Mouse (Mus musculus) hindbrain, embryonic 14.5 days (tissue): ENCODE measurements around the gene 2010111I01Rik. TPM values are rescaled to one million over a fixed set of nuclear protein-coding genes. Genes with fewer than 3 reads are reported as not detected.

Source experiments
- ATAC-seq: fragments of 200-750 bp; cut with Nextera tagmentation; 2 replicates; pipeline ENCODE4 v1.8.0; 2017; ENCODE audit warnings: moderate number of reproducible peaks, mild to moderate bottlenecking, moderate TSS enrichment, moderate library complexity; ENCODE audit not compliant: low FRiP score
- DNase-seq: peaks from one replicate; pipeline ENCODE4 v3.0.0-alpha.2; 2015; ENCODE audit warnings: low spot score
- H3K27ac ChIP-seq: fragments of 300-500 bp; sonication (generic); 2 replicates; pipeline ENCODE4 v1.5.1; 2014; ENCODE audit warnings: mild to moderate bottlenecking, moderate library complexity
- H3K27me3 ChIP-seq: fragments of 300-500 bp; sonication (generic); 2 replicates; pipeline ENCODE4 v1.6.1; 2014; ENCODE audit warnings: mild to moderate bottlenecking, low read length, mixed read lengths; ENCODE audit not compliant: control insufficient read depth, insufficient read depth
- H3K36me3 ChIP-seq: fragments of 300-500 bp; sonication (generic); replicated peaks from 2 replicates; pipeline ENCODE4 v1.6.1; 2014; ENCODE audit not compliant: control insufficient read depth, insufficient read depth
- H3K4me1 ChIP-seq: fragments of 300-500 bp; sonication (generic); replicated peaks from 2 replicates; pipeline ENCODE4 v1.6.1; 2014; ENCODE audit warnings: antibody characterized with exemption, low read length, mixed read lengths; ENCODE audit not compliant: control insufficient read depth, insufficient read depth
- H3K4me2 ChIP-seq: fragments of 300-500 bp; sonication (generic); replicated peaks from 2 replicates; pipeline ENCODE4 v1.6.1; 2014; ENCODE audit warnings: mild to moderate bottlenecking, moderate library complexity
- H3K4me3 ChIP-seq: fragments of 300-500 bp; sonication (generic); replicated peaks from 2 replicates; pipeline ENCODE4 v1.5.1; 2014; ENCODE audit warnings: mild to moderate bottlenecking, low read length
- H3K9ac ChIP-seq: fragments of 300-500 bp; sonication (generic); 2 replicates; pipeline ENCODE4 v1.6.1; 2014
- H3K9me3 ChIP-seq: fragments of 300-500 bp; sonication (generic); 2 replicates; pipeline ENCODE4 v1.6.1; 2016; ENCODE audit warnings: low read length; ENCODE audit not compliant: control insufficient read depth
- WGBS: fragments of 180-500 bp; shearing (Covaris S2); extraction: QIAGEN DNeasy Blood & Tissue Kit; methylation state at CpG from one replicate; pipeline ENCODE4 v1.1.7; 2014; 5-methylcytosine and 5-hydroxymethylcytosine counted together
- polyA plus RNA-seq: library from polyadenylated mRNA; unstranded; fragments of >200 nt; fragmentation: Nextera tagmentation; extraction: Ambion mirVana; gene quantifications from 2 replicates; pipeline ENCODE4 v1.2.1, GENCODE M21; 2014

Gene 2010111I01Rik
- polyA plus RNA-seq, 1 experiment from 2014 or later = 32.6 TPM

GRCm38 (mm10) chr13:63092874-63093273 lies 128.2 kb downstream of the 2010111I01Rik start:
- ATAC-seq (no peak), DNase-seq (no peak)
- Histone ChIP-seq H3K4me1 (no peaks in the 10 kb centered on the region), H3K9me3 (no peaks in the 10 kb centered on the region), H3K36me3 (no peaks in the 10 kb centered on the region), H3K4me3 (no peak overlapping the region), H3K27me3 (no peaks in the 10 kb centered on the region), H3K9ac (no peak overlapping the region), H3K27ac (no peak overlapping the region), H3K4me2 (no peak overlapping the region)
- WGBS = 96% methylated on average over 2 of the region's 2 CpGs

- Histone ChIP-seq H3K9ac (no peak overlapping the region), H3K9me3 (no peaks in the 10 kb centered on the region), H3K4me1 (no peaks in the 10 kb centered on the region), H3K36me3 (no peaks in the 10 kb centered on the region), H3K27me3 (no peaks in the 10 kb centered on the region), H3K4me2 (no peak overlapping the region), H3K27ac (no peak overlapping the region), H3K4me3 (no peak overlapping the region)
- DNase-seq (no peak), ATAC-seq (no peak)
- WGBS = 69% methylated on average over 6 of the region's 6 CpGs
Observed at GRCm38 (mm10) chr13:63093636-63094035, 128.9 kb downstream of the 2010111I01Rik start.

GRCm38 (mm10) chr13:63094317-63095131 lies 129.8 kb downstream of the 2010111I01Rik start:
- Histone ChIP-seq H3K9ac (no peak overlapping the region), H3K27ac (no peak overlapping the region), H3K4me3 (no peak overlapping the region), H3K9me3 (no peaks in the 10 kb centered on the region), H3K4me2 (no peak overlapping the region), H3K27me3 (no peaks in the 10 kb centered on the region), H3K36me3 (no peaks in the 10 kb centered on the region), H3K4me1 (no peaks in the 10 kb centered on the region)
- ATAC-seq (no peak), DNase-seq (no peak)
- WGBS = 15% methylated on average over 8 of the region's 8 CpGs

- 80% methylated on average over 3 of the region's 3 CpGs for WGBS
- Histone ChIP-seq H3K4me3 (no peak overlapping the region), H3K9me3 (no peaks in the 10 kb centered on the region), H3K27ac (no peak overlapping the region), H3K9ac (no peak overlapping the region), H3K4me2 (no peak overlapping the region), H3K27me3 (no peaks in the 10 kb centered on the region), H3K4me1 (no peaks in the 10 kb centered on the region), H3K36me3 (no peaks in the 10 kb centered on the region)
- ATAC-seq (no peak), DNase-seq (no peak)
Observed at GRCm38 (mm10) chr13:63096764-63097163, 132.1 kb downstream of the 2010111I01Rik start.

- no peak for ATAC-seq
- Histone ChIP-seq H3K36me3 (no peaks in the 10 kb centered on the region), H3K4me3 (no peak overlapping the region)
Observed at GRCm38 (mm10) chr13:63097440-63097930, 132.8 kb downstream of the 2010111I01Rik start.

GRCm38 (mm10) chr13:63101761-63102160 lies 137.1 kb downstream of the 2010111I01Rik start:
- no peak overlapping the region for H3K27ac ChIP-seq
- H3K27me3 ChIP-seq = no peaks in the 10 kb centered on the region
- H3K4me1 ChIP-seq = no peaks in the 10 kb centered on the region
- ATAC-seq (no peak), DNase-seq (no peak)
- no peak overlapping the region for H3K9ac ChIP-seq
- WGBS = 81% methylated on average over 12 of the region's 12 CpGs
- no peak overlapping the region for H3K4me2 ChIP-seq
- H3K9me3 ChIP-seq = no peaks in the 10 kb centered on the region
- H3K36me3 ChIP-seq = no peaks in the 10 kb centered on the region
- no peak overlapping the region for H3K4me3 ChIP-seq

More at GRCm38 (mm10) chr13:63097440-63097930, 132.8 kb downstream of the 2010111I01Rik start:
- H3K4me1 ChIP-seq = no peaks in the 10 kb centered on the region
- no peak overlapping the region for H3K27ac ChIP-seq
- DNase-seq = no peak
- no peaks in the 10 kb centered on the region for H3K27me3 ChIP-seq
- no peak overlapping the region for H3K9ac ChIP-seq
- H3K4me2 ChIP-seq = no peak overlapping the region
- WGBS = 80% methylated on average over 8 of the region's 8 CpGs
- no peaks in the 10 kb centered on the region for H3K9me3 ChIP-seq

DNA sequence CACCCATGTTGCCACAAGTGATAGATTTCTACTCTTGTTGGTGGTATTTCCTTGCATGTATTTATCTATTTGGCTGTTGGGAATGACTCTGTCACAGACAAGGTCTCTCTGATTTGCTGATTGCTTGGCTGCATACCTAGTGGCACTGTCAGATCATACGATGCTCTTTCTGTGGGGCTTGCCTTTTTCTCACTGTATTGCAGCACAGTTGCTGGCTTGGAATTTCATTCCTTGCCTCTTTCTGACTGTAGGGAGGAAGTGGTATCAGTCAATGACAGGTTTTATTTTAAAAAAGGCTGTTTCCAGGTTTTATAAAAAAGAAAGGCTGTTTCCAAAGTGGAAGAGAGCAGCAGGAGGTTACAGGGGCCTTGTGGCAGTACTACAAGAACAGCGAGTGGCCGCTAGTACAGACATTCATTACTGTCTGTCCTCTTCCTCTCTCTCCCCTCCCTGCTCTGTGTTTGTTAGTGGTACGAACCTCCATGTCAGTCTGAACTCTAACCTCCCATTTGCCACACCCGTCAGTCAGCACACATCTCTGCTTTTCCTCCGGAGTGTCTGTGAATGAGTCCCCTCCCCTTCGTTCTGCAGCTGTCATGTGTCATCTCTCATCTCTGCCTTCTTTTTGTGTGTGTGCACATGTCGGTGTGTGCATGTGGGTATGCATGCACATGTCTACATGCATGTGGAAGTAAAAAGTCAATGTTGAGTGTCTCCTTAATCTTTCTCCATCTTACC lies 138.3 kb downstream of the 2010111I01Rik start:
- H3K9me3 ChIP-seq = no peaks in the 10 kb centered on the region
- H3K27me3 ChIP-seq = no peaks in the 10 kb centered on the region
- no peak overlapping the region for H3K9ac ChIP-seq
- no peaks in the 10 kb centered on the region for H3K4me1 ChIP-seq
- H3K36me3 ChIP-seq = no peaks in the 10 kb centered on the region
- WGBS = 25% methylated on average over 8 of the region's 8 CpGs
- no peak overlapping the region for H3K4me2 ChIP-seq
- ATAC-seq = no peak
- no peak overlapping the region for H3K4me3 ChIP-seq
- DNase-seq = no peak
- no peak overlapping the region for H3K27ac ChIP-seq

DNA sequence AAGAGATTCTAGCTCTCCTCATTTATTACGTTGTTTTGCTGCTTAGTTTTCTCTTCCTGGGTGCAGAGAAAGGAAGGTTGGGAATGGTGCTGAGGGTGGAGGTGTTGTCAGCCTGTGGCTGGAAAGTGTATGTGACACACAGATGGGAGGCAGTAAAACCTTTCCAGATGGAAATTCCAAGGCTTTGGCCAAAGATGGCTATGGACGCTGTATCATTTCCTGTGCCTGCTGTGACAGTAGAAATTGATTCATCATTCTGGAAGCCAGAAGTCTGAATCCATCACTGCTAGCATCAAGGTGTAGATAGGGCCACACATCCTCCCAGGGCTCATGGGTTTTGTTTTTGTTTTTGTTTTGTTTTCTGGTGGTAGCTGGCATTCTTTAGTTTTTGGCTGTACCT lies 141.9 kb downstream of the 2010111I01Rik start:
- Histone ChIP-seq H3K4me1 (no peaks in the 10 kb centered on the region), H3K4me2 (no peak overlapping the region), H3K36me3 (no peaks in the 10 kb centered on the region), H3K27me3 (no peaks in the 10 kb centered on the region), H3K4me3 (no peak overlapping the region), H3K9ac (no peak overlapping the region), H3K9me3 (no peaks in the 10 kb centered on the region), H3K27ac (no peak overlapping the region)
- DNase-seq (no peak), ATAC-seq (no peak)
- WGBS = 80% methylated on average over 2 of the region's 2 CpGs

DNA sequence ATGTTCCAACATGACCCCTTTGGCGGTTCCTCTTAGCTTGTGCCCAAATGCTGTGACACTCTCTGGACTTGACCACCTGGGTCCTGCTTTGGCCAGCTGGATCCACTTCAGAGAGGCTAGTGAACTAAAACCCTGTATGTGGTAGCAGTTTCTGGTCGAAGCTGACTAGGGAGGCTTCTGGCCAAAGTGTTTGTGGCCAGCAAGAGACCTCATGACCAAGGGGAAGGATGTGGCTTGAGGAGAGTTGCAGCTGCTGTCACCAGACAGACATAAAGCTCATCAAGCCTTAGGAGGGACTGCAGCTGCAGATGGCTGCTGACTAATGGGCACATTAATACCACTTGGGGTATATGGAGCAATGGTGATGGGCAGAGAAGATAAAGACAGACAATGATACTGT lies 143.9 kb downstream of the 2010111I01Rik start:
- 81% methylated on average over 2 of the region's 2 CpGs for WGBS
- ATAC-seq (no peak), DNase-seq (no peak)
- Histone ChIP-seq H3K4me1 (peaks cover 4% of the 10 kb centered on the region), H3K27me3 (no peaks in the 10 kb centered on the region), H3K9ac (no peak overlapping the region), H3K36me3 (no peaks in the 10 kb centered on the region), H3K27ac (no peak overlapping the region), H3K4me3 (no peak overlapping the region), H3K4me2 (no peak overlapping the region), H3K9me3 (no peaks in the 10 kb centered on the region)
